Mouse (Mus musculus) limb, embryonic 12.5 days (tissue): ENCODE results near the gene Ccdc115. TPM values are rescaled to one million over a fixed set of nuclear protein-coding genes. Genes with fewer than 3 reads are reported as not detected.

ENCODE experiments used
- ATAC-seq: fragments of 200-750 bp; cut with Nextera tagmentation; 2 replicates; pipeline ENCODE4 v1.8.0; 2017; ENCODE audit warnings: low read depth, moderate TSS enrichment; ENCODE audit not compliant: insufficient number of reproducible peaks, insufficient read depth, low FRiP score, low TSS enrichment
- H3K27ac ChIP-seq: fragments of 300-500 bp; sonication (generic); 2 replicates; pipeline ENCODE4 v1.5.1; 2016; ENCODE audit warnings: mild to moderate bottlenecking, moderate library complexity
- H3K27me3 ChIP-seq: fragments of 300-500 bp; sonication (generic); 2 replicates; pipeline ENCODE4 v1.6.1; 2016; ENCODE audit warnings: mild to moderate bottlenecking, moderate library complexity
- H3K36me3 ChIP-seq: fragments of 300-500 bp; sonication (generic); 2 replicates; pipeline ENCODE4 v1.6.1; 2016; ENCODE audit warnings: mild to moderate bottlenecking, moderate library complexity
- H3K4me1 ChIP-seq: fragments of 300-500 bp; sonication (generic); replicated peaks from 2 replicates; pipeline ENCODE4 v1.6.1; 2016
- H3K4me2 ChIP-seq: fragments of 300-500 bp; sonication (generic); 2 replicates; pipeline ENCODE4 v1.6.1; 2016; ENCODE audit warnings: mild to moderate bottlenecking, moderate library complexity
- H3K4me3 ChIP-seq: fragments of 300-500 bp; sonication (generic); replicated peaks from 2 replicates; pipeline ENCODE4 v1.5.1; 2016; ENCODE audit warnings: mild to moderate bottlenecking
- H3K9ac ChIP-seq: fragments of 300-500 bp; sonication (generic); replicated peaks from 2 replicates; pipeline ENCODE4 v1.6.1; 2016; ENCODE audit warnings: mild to moderate bottlenecking, moderate library complexity
- H3K9me3 ChIP-seq: fragments of 300-500 bp; sonication (generic); 2 replicates; pipeline ENCODE4 v1.6.1; 2016; ENCODE audit warnings: mild to moderate bottlenecking, moderate library complexity
- WGBS: fragments of 180-500 bp; shearing (Covaris S2); methylation state at CpG from one replicate; pipeline ENCODE4 v1.1.7; 2016; 5-methylcytosine and 5-hydroxymethylcytosine counted together
- polyA plus RNA-seq: library from polyadenylated mRNA; unstranded; fragments of >200 nt; fragmentation: Nextera tagmentation; extraction: Ambion mirVana; gene quantifications from 2 replicates; pipeline ENCODE4 v1.2.1, GENCODE M21; 2016

The Ccdc115 gene
- polyA plus RNA-seq, 1 experiment from 2014 or later = 45.4 TPM

DNA sequence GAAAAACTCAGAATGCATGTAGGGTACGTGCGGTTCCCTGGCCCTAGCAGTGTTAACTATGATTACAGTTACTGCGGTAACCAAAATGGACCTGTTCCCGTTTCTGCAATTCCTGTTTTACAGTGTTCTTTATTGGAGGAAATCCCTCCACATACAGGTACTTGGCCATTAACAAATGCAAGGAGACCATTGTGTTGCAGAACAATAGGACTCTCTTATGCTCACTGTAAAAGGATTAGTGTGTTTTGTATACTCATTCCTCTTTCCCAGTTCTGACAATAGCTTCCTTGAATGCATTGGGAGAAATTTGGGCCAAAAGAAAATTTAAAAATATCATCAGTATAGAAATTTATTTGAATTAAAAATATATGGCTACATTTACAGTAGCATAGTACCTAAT is 29.0 kb upstream of the Ccdc115 start:
- H3K27ac ChIP-seq = no peak overlapping the region
- no peaks in the 10 kb centered on the region for H3K36me3 ChIP-seq
- H3K27me3 ChIP-seq = peaks cover 16% of the 10 kb centered on the region
- 79% methylated on average over 4 of the region's 4 CpGs for WGBS
- no peak for ATAC-seq
- no peak overlapping the region for H3K4me3 ChIP-seq
- no peak overlapping the region for H3K9ac ChIP-seq
- H3K9me3 ChIP-seq = peaks cover 3% of the 10 kb centered on the region; the same call in 1 of the 2 replicates
- H3K4me1 ChIP-seq = peaks cover 13% of the 10 kb centered on the region; the same call in 1 of the 2 replicates
- no peak overlapping the region for H3K4me2 ChIP-seq

DNA sequence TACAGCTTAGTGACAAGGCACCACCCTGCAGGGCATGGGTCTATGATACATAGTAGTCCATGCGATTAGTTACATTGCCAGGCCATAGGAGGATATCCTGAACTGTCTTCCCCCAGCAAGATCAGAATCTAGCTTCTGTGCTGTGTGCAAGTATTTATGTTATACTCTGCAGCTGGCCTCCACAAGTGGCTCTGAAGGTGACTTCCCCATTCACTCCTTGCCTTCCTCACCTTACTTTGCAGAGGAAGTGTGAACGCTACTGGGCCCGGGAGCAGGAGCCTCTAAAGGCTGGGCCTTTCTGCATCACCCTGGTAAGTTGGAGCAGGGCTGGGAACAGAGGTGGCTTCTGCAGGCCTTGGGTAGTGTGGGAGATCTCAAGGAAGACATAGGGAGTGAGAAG is 28.6 kb upstream of the Ccdc115 start:
- H3K4me2 ChIP-seq = no peak overlapping the region
- peaks cover 3% of the 10 kb centered on the region; the same call in 1 of the 2 replicates for H3K9me3 ChIP-seq
- H3K9ac ChIP-seq = no peak overlapping the region
- no peaks in the 10 kb centered on the region for H3K36me3 ChIP-seq
- H3K4me1 ChIP-seq = peaks cover 8% of the 10 kb centered on the region; the same call in 1 of the 2 replicates
- WGBS = 69% methylated on average over 3 of the region's 3 CpGs
- no peak for ATAC-seq
- H3K4me3 ChIP-seq = no peak overlapping the region
- no peak overlapping the region for H3K27ac ChIP-seq
- H3K27me3 ChIP-seq = peaks cover 15% of the 10 kb centered on the region

DNA sequence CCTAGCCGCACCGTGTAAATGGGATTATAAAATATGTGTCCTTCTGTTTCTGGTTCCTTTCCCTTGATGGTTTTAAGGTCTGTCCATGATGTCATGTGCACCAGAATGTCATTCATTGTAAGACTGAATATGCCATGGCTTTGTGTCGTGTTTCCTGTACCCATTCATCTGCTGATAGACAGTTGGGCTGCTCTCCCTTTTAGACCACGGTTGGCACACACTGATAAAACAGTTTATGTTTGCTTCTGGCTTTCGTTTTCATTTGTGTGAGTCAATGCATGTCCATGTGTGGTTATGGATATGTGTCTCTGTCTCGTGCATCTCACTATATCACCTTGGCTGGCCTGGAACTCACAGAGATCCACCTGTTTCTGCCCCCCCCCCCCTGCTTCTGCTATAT is 26.0 kb upstream of the Ccdc115 start:
- no peaks in the 10 kb centered on the region for H3K36me3 ChIP-seq
- H3K27me3 ChIP-seq = peaks cover 21% of the 10 kb centered on the region
- peaks cover 3% of the 10 kb centered on the region; the same call in 1 of the 2 replicates for H3K9me3 ChIP-seq
- 85% methylated on average over 6 of the region's 6 CpGs for whole genome bisulfite sequencing
- no peak overlapping the region for H3K4me3 ChIP-seq
- no peaks in the 10 kb centered on the region for H3K4me1 ChIP-seq
- no peak for ATAC-seq
- no peak overlapping the region for H3K9ac ChIP-seq
- H3K27ac ChIP-seq = no peak overlapping the region
- no peak overlapping the region for H3K4me2 ChIP-seq

DNA sequence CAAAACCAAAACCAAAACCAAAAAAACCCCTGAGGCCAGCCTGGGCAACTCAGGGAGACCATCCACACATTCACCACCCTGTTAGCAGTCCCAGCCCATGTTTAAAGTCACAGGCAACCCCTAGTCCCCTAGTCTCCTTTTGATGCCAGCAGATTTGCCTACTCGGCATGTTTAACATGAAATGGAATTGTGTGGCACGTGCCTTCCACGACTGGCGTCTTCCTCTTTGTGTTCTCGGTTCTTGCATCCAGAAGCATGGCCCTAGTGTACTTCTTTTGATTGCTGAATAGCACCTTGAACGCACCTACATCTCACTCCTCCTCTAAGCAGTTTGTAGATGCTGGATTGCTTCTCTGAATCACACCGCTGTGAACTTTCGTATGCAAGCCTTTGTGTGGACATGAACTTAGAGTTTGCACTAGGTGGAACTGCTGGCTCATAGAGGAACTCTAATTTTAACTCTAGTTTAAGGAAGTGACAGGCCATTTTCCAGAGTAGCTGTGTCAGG is 24.9 kb upstream of the Ccdc115 start:
- WGBS = 86% methylated on average over 8 of the region's 8 CpGs
- Histone ChIP-seq H3K4me2 (no peak overlapping the region), H3K4me1 (peaks cover 6% of the 10 kb centered on the region), H3K27me3 (peaks cover 32% of the 10 kb centered on the region), H3K9ac (no peak overlapping the region), H3K27ac (no peak overlapping the region), H3K9me3 (peaks cover 3% of the 10 kb centered on the region; the same call in 1 of the 2 replicates), H3K36me3 (no peaks in the 10 kb centered on the region), H3K4me3 (no peak overlapping the region)
- ATAC-seq = no peak

DNA sequence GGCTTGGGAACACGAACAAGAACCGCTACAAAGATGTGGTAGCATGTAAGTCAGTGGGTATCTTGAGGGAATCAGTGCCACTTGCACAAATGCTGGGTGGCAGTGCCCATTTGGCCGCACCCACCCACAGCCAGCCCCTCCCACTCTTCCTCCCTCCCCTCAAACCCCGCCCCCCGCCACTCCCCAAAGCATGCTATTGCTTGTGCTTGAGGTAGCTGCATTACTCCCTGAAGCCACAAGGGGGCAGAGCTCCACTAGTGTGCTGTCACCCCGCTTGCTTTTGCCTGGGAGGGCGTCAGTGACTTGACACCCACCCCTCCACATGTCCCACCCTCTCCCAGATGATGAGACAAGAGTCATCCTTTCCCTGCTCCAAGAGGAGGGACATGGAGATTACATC is 23.3 kb upstream of the Ccdc115 start:
- H3K4me2 ChIP-seq = no peak overlapping the region
- no peak overlapping the region for H3K9ac ChIP-seq
- H3K4me1 ChIP-seq = peaks cover 9% of the 10 kb centered on the region
- peaks cover 3% of the 10 kb centered on the region; the same call in 1 of the 2 replicates for H3K9me3 ChIP-seq
- H3K36me3 ChIP-seq = no peaks in the 10 kb centered on the region
- H3K27me3 ChIP-seq = peaks cover 48% of the 10 kb centered on the region
- no peak for ATAC-seq
- 17% methylated on average over 7 of the region's 7 CpGs for WGBS
- no peak overlapping the region for H3K27ac ChIP-seq
- H3K4me3 ChIP-seq = no peak overlapping the region

DNA sequence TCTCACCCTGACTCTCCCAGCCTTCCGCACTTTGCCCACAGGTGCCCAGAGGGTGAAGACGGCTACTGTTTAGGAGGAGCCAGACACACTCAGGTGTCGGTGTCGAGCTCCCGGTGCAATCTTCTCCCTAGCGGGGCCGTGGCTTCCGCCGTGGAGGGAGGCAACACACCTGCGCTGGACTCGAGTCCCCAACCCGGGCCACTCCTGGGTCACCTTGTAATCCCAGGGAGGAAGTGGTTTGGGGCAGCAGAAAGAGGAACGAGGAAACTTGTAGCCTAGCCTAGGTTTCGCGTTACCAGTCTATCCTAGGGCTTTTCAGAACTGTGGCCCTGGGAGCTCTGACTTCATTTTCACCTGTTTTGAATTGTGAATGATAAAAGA is 20.6 kb upstream of the Ccdc115 start:
- Histone ChIP-seq H3K27me3 (peaks cover 57% of the 10 kb centered on the region), H3K9ac (peak overlapping the region; percentile 51; the same call in 1 of the 2 replicates)
- ATAC-seq = no peak; the same call in 1 of the 2 replicates

DNA sequence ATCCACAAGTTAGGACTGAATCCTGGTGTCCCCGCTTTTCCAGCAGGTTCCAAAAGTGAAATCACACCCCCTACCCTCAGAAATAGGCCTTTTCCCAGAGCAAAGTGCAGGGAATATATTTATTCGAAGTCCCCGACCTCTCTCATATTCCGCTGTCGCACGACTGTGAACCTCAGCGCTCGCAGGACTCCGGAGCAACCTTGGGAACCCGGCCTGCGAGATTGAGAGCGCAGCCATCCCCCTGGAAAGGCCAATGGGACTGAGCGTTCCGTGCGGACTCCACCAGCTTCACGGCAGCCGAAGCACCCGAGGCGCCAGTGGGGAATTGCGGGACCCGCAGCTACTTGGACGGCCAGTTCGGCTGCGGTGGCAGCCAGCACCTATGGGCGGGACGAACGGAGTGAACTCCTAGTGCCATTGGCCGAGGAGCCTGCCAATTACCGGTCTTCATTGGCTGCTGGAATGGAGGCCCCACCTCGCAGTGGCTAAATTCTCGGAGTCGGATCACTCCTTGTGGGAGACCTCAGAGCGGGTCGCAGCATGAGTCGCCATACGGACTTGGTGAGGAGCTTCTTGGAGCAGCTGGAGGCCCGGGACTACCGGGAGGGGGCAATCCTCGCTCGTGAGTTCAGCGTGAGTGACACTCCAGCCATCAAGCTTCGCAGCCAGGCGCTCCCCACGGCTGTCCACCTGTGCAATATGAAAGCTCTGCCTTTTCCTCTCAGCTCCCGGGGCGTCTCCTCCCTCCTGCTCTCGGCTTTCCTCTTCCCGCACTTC is 20.0 kb upstream of the Ccdc115 start, which contains the start of gene Ptpn18:
TSS of gene Ptpn18 (plus strand) at position 479 of the 777 bp plus-strand sequence.
- peak within 1 kb of the TSS; percentile 51 for H3K9ac ChIP-seq
- no peaks in the 10 kb centered on the region for H3K36me3 ChIP-seq
- no peak within 1 kb of the TSS for H3K27ac ChIP-seq
- H3K9me3 ChIP-seq = no peaks in the 10 kb centered on the region
- peaks cover 9% of the 10 kb centered on the region for H3K4me1 ChIP-seq
- H3K4me3 ChIP-seq = peak within 1 kb of the TSS; percentile 59
- H3K4me2 ChIP-seq = peak within 1 kb of the TSS; percentile 80
- peaks cover 57% of the 10 kb centered on the region for H3K27me3 ChIP-seq
- peak; percentile 88 for ATAC-seq
- WGBS = under 1% methylated on average over 48 of the region's 48 CpGs

More for the DNA sequence above, 20.6 kb upstream of the Ccdc115 start:
- peaks cover 1% of the 10 kb centered on the region; the same call in 1 of the 2 replicates for H3K9me3 ChIP-seq
- no peak overlapping the region for H3K27ac ChIP-seq
- peak overlapping the region; percentile 80 for H3K4me2 ChIP-seq
- WGBS = 1% methylated on average over 15 of the region's 15 CpGs
- peaks cover 9% of the 10 kb centered on the region for H3K4me1 ChIP-seq
- peak overlapping the region; percentile 59 for H3K4me3 ChIP-seq
- H3K36me3 ChIP-seq = no peaks in the 10 kb centered on the region

DNA sequence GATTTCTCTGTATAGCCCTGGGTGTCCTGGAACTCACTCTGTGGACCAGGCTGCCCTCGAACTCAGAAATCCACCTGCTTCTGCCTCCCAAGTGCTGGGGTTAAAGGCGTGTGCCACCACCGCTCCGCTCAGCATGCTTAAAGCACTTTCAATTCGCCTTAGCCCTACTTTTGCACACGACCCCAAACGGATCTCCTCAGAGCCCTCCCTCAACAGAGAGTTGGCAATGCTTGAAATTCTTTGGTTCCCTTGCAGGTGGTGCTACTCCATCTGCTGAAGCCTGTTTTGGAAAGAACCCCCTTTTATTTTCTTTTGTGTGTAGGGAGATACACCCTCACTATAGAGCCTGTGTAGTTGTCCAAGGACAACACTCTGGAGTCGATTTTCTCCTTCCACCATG is 19.0 kb upstream of the Ccdc115 start:
- peaks cover 54% of the 10 kb centered on the region for H3K27me3 ChIP-seq
- 33% methylated on average over 8 of the region's 8 CpGs for WGBS

DNA sequence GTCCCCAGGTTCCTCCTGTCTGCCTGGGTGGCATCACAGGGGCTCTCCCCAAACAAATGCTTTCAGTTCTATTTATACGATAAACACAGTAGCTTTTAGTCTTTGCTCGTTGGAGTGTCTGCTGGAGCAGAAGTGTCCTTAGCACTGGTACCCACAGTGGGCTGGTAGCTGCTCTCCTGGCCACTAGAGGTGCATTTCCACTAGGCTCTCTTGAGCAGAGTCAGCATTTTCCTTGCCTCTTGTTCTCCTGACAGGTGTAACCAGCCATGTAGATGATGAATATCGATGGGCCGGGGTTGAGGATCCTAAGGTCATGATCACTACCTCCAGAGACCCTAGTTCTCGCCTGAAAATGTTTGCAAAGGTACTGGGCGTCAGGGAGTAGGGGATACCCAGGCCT is 3.7 kb upstream of the Ccdc115 start:
- 90% methylated on average over 6 of the region's 6 CpGs for WGBS
- Histone ChIP-seq H3K36me3 (peaks cover 47% of the 10 kb centered on the region), H3K4me2 (no peak overlapping the region), H3K9me3 (no peaks in the 10 kb centered on the region), H3K27me3 (no peaks in the 10 kb centered on the region), H3K27ac (no peak overlapping the region), H3K9ac (no peak overlapping the region), H3K4me3 (no peak overlapping the region), H3K4me1 (peaks cover 9% of the 10 kb centered on the region)
- no peak for ATAC-seq

More for the DNA sequence above, 19.0 kb upstream of the Ccdc115 start:
- Histone ChIP-seq H3K9ac (no peak overlapping the region), H3K4me1 (peaks cover 9% of the 10 kb centered on the region), H3K27ac (no peak overlapping the region), H3K4me2 (no peak overlapping the region), H3K4me3 (no peak overlapping the region), H3K9me3 (no peaks in the 10 kb centered on the region), H3K36me3 (no peaks in the 10 kb centered on the region)
- no peak for ATAC-seq

DNA sequence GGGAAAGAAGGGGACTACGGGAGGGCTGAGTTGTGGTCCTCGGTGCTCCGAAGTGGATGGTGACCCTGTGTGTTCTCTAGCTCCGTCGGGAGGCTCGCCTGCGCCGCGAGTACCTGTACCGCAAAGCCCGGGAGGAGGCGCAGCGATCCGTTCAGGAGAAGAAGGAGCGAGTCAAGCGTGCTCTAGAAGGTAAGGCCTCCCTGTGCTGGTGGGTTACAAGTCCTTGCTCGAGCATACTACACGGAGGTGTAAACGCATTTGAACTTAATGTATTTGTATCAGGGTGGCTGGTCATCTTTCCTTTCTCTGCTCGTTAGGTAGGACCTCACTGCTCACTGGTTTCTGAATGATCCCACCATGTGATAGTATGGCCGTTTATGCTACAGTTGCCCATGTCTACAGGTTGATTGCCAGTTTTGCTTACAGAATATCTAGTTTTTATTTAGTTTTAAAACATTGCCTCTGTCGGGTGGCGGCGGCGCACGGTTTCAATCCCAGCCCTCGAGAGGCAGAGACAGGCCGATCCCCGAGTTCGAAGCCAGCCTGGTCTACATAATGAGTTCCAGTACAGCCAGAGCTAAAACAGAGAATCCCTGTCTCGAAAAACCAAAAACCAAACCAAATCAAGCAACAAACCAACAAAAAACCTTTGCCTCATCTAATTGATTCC is 624 bp upstream of the Ccdc115 start:
- H3K9me3 ChIP-seq = no peaks in the 10 kb centered on the region
- peak overlapping the region; percentile 74 for H3K4me2 ChIP-seq
- WGBS = 6% methylated on average over 31 of the region's 31 CpGs
- peaks cover 45% of the 10 kb centered on the region for H3K36me3 ChIP-seq
- peaks cover 9% of the 10 kb centered on the region for H3K4me1 ChIP-seq
- H3K9ac ChIP-seq = peak overlapping the region; percentile 70
- peak overlapping the region; percentile 73 for H3K27ac ChIP-seq
- no peaks in the 10 kb centered on the region for H3K27me3 ChIP-seq
- peak overlapping the region; percentile 70 for H3K4me3 ChIP-seq
- peak; percentile 57 for ATAC-seq

DNA sequence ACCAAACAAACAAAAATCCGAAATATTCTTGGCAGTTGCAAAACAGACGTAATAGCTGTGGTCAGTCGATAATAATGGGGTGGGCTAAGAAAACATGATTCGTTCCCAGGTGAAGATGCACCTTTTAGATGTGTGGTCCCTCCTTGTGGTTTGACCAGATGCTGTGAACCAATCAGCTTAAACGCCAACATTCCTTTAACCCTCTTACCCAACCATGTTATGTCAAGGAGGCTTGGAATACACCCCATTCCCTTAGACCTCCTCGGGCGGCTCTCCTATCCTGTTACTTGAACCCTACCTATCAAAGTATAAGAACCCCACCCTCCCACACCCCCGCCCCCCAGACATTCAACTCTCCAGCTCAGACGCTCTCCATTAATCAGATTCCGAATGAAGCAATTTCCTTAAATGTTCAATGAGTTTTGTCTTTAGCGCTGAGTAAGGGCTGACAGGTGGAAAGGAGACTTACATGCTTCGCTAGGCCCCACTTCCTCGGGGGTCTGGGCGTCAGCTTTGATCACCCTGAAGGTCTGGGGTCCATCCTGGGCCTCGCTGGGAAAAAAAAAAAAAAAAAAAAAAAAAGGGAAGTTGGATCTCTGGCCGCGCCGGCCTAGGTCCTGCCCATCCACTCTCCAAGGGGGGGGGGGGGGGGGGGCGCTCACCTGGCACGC is 956 bp downstream of the Ccdc115 start:
- no peak for ATAC-seq
- 43% methylated on average over 15 of the region's 20 CpGs for WGBS

More for the DNA sequence above, 956 bp downstream of the Ccdc115 start:
- Histone ChIP-seq H3K27me3 (no peaks in the 10 kb centered on the region), H3K4me1 (peaks cover 15% of the 10 kb centered on the region), H3K9ac (peak overlapping the region; percentile 65; the same call in 1 of the 2 replicates), H3K4me3 (peak overlapping the region; percentile 70), H3K27ac (no peak overlapping the region), H3K36me3 (peaks cover 29% of the 10 kb centered on the region), H3K4me2 (peak overlapping the region; percentile 69), H3K9me3 (no peaks in the 10 kb centered on the region)
